12 mouse cellular contexts compared by ENCODE assay signal in the genomic region with DNA sequence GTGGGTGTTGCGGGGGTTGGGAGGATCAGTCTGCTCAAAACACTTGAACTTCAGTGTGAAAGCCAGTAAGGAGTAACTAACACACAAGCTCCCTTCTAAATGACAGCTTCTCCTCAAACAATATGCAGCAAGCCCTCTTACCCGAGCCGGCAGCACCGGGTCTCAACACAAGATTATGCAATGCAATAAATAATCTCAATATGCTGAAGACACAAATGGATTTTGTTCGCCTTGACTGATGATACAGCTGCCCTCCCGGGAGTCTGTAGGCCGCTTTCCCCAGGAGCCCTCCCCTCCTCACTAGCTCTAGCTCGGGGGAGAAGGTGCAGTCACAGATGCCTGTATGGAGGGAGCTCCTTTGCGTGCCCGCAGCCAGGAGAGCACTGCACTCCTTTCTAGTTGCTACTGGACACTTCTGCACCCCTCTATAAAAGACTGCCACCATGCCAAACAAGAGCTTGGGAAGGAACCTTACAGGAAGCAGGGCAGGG. TPM values are rescaled to one million over a fixed set of nuclear protein-coding genes. Genes with fewer than 3 reads are reported as not detected.
DNase-seq lines count a peak whose midpoint lies in the region; ATAC-seq and TF ChIP-seq lines count a peak whose summit lies in the region.
"Had no signal": no experiment of that assay in that cellular context is flagged by ENCODE, and none has a peak within 500 bp of the region (broad histone marks: within the 10 kb centered on the region; RNA-seq: fewer than 3 reads in every experiment).

No protein-coding gene starts in this region.

- H3K4me3 ChIP-seq in layer of hippocampus, adult 2 months, result peak overlapping the region; percentile 83
- peak overlapping the region; percentile 60 for H3K4me3 ChIP-seq in neural tube, embryonic 15.5 days (replicated peaks)

- 28% methylated on average over 10 of the region's 10 CpGs for WGBS in neural tube, embryonic 15.5 days

- H3K4me1 ChIP-seq in neural tube, embryonic 15.5 days, result peaks cover 26% of the 10 kb centered on the region

- no peak for ATAC-seq in neural tube, embryonic 15.5 days (ENCODE audit: low FRiP score)

- H3K9me3 ChIP-seq in neural tube, embryonic 15.5 days (replicated peaks), result no peaks in the 10 kb centered on the region

- H3K36me3 ChIP-seq in neural tube, embryonic 15.5 days, result peaks cover 10% of the 10 kb centered on the region; the same call in 1 of the 2 replicates

- intact Hi-C loops in heart, postnatal 25 days (cut with DNase I), result no loop called here

- H3K27ac ChIP-seq in layer of hippocampus, adult 2 months, result peak overlapping the region; percentile 99
- H3K27ac ChIP-seq in neural tube, embryonic 15.5 days (replicated peaks), result peak overlapping the region; percentile 89

- peak; percentile 41 for DNase-seq in layer of hippocampus, adult 11-12 months (ENCODE audit: low spot score)
- DNase-seq in layer of hippocampus, adult 9-11 months, result no peak
- DNase-seq in cerebellum, postnatal 36 days, result peak; percentile 45 to 57
- DNase-seq in layer of hippocampus, adult 2 months (ENCODE audit: low spot score in 2 of 2), result peak; percentile 40 to 59
- DNase-seq in adrenal gland, adult (ENCODE audit: inconsistent age in 2 of 2, low spot score in 1 of 2), result no peak
- DNase-seq in heart, postnatal 25 days (ENCODE audit: low spot score), result no peak
- no peak for DNase-seq in kidney, adult 11 months
- DNase-seq: adrenal gland, postnatal 36 days; B cell, adult 2 months; lung, adult 18-20 months had no signal

- H3K27me3 ChIP-seq in neural tube, embryonic 15.5 days (replicated peaks), result no peaks in the 10 kb centered on the region

- H3K9ac ChIP-seq in neural tube, embryonic 15.5 days (replicated peaks), result peak overlapping the region; percentile 69

- peak overlapping the region; percentile 63 for H3K4me2 ChIP-seq in neural tube, embryonic 15.5 days

- no peak for TF ChIP-seq CTCF in layer of hippocampus, adult 2 months (conservative IDR thresholded peaks at IDR 0.05)

RNA-seq across cellular contexts. Expression of a gene that starts 3.1 kb away (rescaled TPM):
- 100 to 1,000 TPM; 470 to 471 TPM for total RNA-seq in layer of hippocampus, adult 2 months (2021)
- polyA plus RNA-seq in neural tube, embryonic 15.5 days (2015; fragmentation: Nextera tagmentation; extraction: Ambion mirVana), result 78.7 and 90.3 TPM in 2 replicates
- total RNA-seq in heart, postnatal 25 days (2021), result 10 to 100 TPM; 34.5 to 39.5 TPM
- total RNA-seq: hematopoietic stem cell, adult 5-6 weeks had no signal

Comparison
In these comparisons a context has a peak if more than half of its experiments do, and no peak if none do; other contexts are left out.
1. DNase-seq: peak in layer of hippocampus, adult 11-12 months (single experiment), cerebellum, postnatal 36 days (2 of 2) and layer of hippocampus, adult 2 months (2 of 2); none in layer of hippocampus, adult 9-11 months (single experiment), adrenal gland, adult (0 of 2), heart, postnatal 25 days (single experiment) and kidney, adult 11 months (single experiment).
2. RNA of a gene that starts 3.1 kb away (total RNA-seq): 470 to 471 TPM in layer of hippocampus, adult 2 months; 34.5 to 39.5 TPM in heart, postnatal 25 days; every median in the first group is over 10 times any median in the second.